Mouse (Mus musculus) midbrain, embryonic 16.5 days (tissue): Measurements from ENCODE around the gene Supt5. TPM values are rescaled to one million over a fixed set of nuclear protein-coding genes. Genes with fewer than 3 reads are reported as not detected.

Source experiments
- ATAC-seq: fragments of 200-750 bp; cut with Nextera tagmentation; 2 replicates; pipeline ENCODE4 v1.8.0; 2017; ENCODE audit warnings: moderate TSS enrichment
- H3K27ac ChIP-seq: fragments of 300-500 bp; sonication (generic); 2 replicates; pipeline ENCODE4 v1.5.1; 2014; ENCODE audit warnings: mild to moderate bottlenecking, low read length, mixed read lengths
- H3K27me3 ChIP-seq: fragments of 300-500 bp; sonication (generic); 2 replicates; pipeline ENCODE4 v1.6.1; 2014; ENCODE audit warnings: low read depth, low read length, mixed read lengths; ENCODE audit not compliant: control insufficient read depth, insufficient read depth
- H3K36me3 ChIP-seq: fragments of 300-500 bp; sonication (generic); 2 replicates; pipeline ENCODE4 v1.6.1; 2014; ENCODE audit warnings: mild to moderate bottlenecking, low read length, moderate library complexity, mixed read lengths; ENCODE audit not compliant: control insufficient read depth, insufficient read depth
- H3K4me1 ChIP-seq: fragments of 300-500 bp; sonication (generic); 2 replicates; pipeline ENCODE4 v1.6.1; 2014; ENCODE audit warnings: mild to moderate bottlenecking, low read length, mixed read lengths; ENCODE audit not compliant: control insufficient read depth, insufficient read depth
- H3K4me2 ChIP-seq: fragments of 300-500 bp; sonication (generic); 2 replicates; pipeline ENCODE4 v1.6.1; 2014; ENCODE audit warnings: mild to moderate bottlenecking, low read length, mixed read lengths
- H3K4me3 ChIP-seq: fragments of 300-500 bp; sonication (generic); 2 replicates; pipeline ENCODE4 v1.5.1; 2014; ENCODE audit warnings: low read depth, mild to moderate bottlenecking, low read length, moderate library complexity, mixed read lengths
- H3K9ac ChIP-seq: fragments of 300-500 bp; sonication (generic); 2 replicates; pipeline ENCODE4 v1.6.1; 2014; ENCODE audit warnings: low read depth, low read length, mixed read lengths
- H3K9me3 ChIP-seq: fragments of 300-500 bp; sonication (generic); replicated peaks from 2 replicates; pipeline ENCODE4 v1.6.1; 2014; ENCODE audit warnings: mild to moderate bottlenecking, low read length, mixed read lengths; ENCODE audit not compliant: control insufficient read depth, poor library complexity, severe bottlenecking
- WGBS: fragments of 180-500 bp; shearing (Covaris S2); extraction: QIAGEN DNeasy Blood & Tissue Kit; methylation state at CpG from one replicate; pipeline ENCODE4 v1.1.7; 2014; 5-methylcytosine and 5-hydroxymethylcytosine counted together
- polyA plus RNA-seq: library from polyadenylated mRNA; unstranded; fragments of >200 nt; fragmentation: Nextera tagmentation; extraction: Ambion mirVana; gene quantifications from 2 replicates; pipeline ENCODE4 v1.2.1, GENCODE M21; 2015

Gene Supt5
- polyA plus RNA-seq, 1 experiment from 2014 or later, result 111 TPM

DNA sequence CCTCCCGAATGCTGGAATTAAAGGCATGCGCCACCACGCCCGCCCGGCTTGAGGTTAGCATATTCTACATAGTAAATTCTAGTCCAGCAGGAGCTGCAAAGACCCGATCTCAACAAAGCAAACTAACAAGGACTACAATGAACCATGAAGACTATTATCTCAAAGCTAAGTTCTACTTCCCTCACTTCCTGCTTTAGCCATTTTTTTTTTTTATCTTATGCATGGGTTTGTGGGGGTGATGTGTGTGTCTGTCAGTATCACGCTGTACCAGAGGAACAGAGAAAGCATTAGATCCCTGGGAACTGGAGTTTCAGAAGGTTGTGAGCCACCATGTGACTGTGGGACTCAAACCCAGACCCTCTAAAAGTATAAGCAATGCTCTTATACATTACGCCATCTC, 13.3 kb downstream of the Supt5 start:
- Histone ChIP-seq H3K9me3 (no peaks in the 10 kb centered on the region), H3K4me3 (no peak overlapping the region), H3K4me2 (no peak overlapping the region), H3K27ac (no peak overlapping the region), H3K36me3 (peaks cover 61% of the 10 kb centered on the region), H3K27me3 (no peaks in the 10 kb centered on the region), H3K9ac (no peak overlapping the region), H3K4me1 (no peaks in the 10 kb centered on the region)
- no peak for ATAC-seq
- 97% methylated on average over 8 of the region's 8 CpGs for WGBS

GRCm38 (mm10) chr7:28321974-28322720, 16.4 kb downstream of the Supt5 start:
- Histone ChIP-seq H3K4me2 (no peak overlapping the region), H3K4me3 (no peak overlapping the region), H3K9ac (no peak overlapping the region), H3K4me1 (no peaks in the 10 kb centered on the region), H3K9me3 (no peaks in the 10 kb centered on the region), H3K27me3 (no peaks in the 10 kb centered on the region), H3K27ac (no peak overlapping the region), H3K36me3 (peaks cover 77% of the 10 kb centered on the region)
- 96% methylated on average over 15 of the region's 15 CpGs for WGBS
- no peak for ATAC-seq

DNA sequence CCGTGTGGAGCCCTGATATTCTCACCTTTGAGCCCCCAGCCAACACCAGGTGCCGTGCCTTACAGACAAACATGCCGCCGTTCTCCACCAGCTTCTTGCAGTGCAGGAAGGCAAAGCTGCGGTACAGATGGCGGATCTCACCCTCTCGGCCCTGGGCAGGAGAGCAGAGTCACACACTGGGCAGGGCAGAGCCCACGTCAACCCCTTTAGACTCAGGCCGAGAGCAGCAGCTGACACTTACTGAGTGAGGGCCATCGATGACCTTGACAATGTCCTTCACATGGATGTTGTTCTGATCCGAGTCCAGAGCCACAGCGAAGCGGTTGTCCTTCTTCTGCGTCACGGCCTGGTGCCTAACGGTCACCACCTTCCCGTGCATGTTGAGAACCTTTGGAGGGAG, 19.8 kb downstream of the Supt5 start:
- Histone ChIP-seq H3K27me3 (no peaks in the 10 kb centered on the region), H3K4me3 (no peak overlapping the region), H3K4me2 (no peak overlapping the region), H3K36me3 (peaks cover 80% of the 10 kb centered on the region), H3K9me3 (no peaks in the 10 kb centered on the region), H3K9ac (no peak overlapping the region), H3K27ac (no peak overlapping the region), H3K4me1 (no peaks in the 10 kb centered on the region)
- ATAC-seq, result no peak
- WGBS, result 95% methylated on average over 17 of the region's 17 CpGs

- Histone ChIP-seq H3K4me1 (no peaks in the 10 kb centered on the region), H3K27ac (no peak overlapping the region), H3K4me2 (no peak overlapping the region), H3K36me3 (peaks cover 73% of the 10 kb centered on the region), H3K27me3 (no peaks in the 10 kb centered on the region), H3K9me3 (no peaks in the 10 kb centered on the region), H3K9ac (no peak overlapping the region), H3K4me3 (no peak overlapping the region)
- no peak for ATAC-seq
- WGBS, result 89% methylated on average over 3 of the region's 3 CpGs
Observed at GRCm38 (mm10) chr7:28318036-28318435, 20.5 kb downstream of the Supt5 start.

- no peaks in the 10 kb centered on the region for H3K9me3 ChIP-seq
- H3K4me2 ChIP-seq, result peak within 1 kb of the TSS; percentile 94
- peaks cover 34% of the 10 kb centered on the region for H3K36me3 ChIP-seq
- peaks cover 9% of the 10 kb centered on the region for H3K4me1 ChIP-seq
- peak within 1 kb of the TSS; percentile 87 for H3K4me3 ChIP-seq
- peak; percentile 97 for ATAC-seq
- under 1% methylated on average over 35 of the region's 45 CpGs for WGBS
- H3K27me3 ChIP-seq, result no peaks in the 10 kb centered on the region
- H3K9ac ChIP-seq, result peak within 1 kb of the TSS; percentile 90
- H3K27ac ChIP-seq, result peak within 1 kb of the TSS; percentile 82
Observed at GRCm38 (mm10) chr7:28311926-28312543, 26.5 kb downstream of the Supt5 start, which contains the start of gene Timm50. TSS of gene Timm50 (minus strand) at chr7:28312072.

- 6% methylated on average over 35 of the region's 35 CpGs for whole genome bisulfite sequencing
- no peaks in the 10 kb centered on the region for H3K27me3 ChIP-seq
- H3K9me3 ChIP-seq, result no peaks in the 10 kb centered on the region
- H3K27ac ChIP-seq, result peak overlapping the region; percentile 82
- peaks cover 9% of the 10 kb centered on the region for H3K4me1 ChIP-seq
- peak overlapping the region; percentile 94 for H3K4me2 ChIP-seq
- peak overlapping the region; percentile 87 for H3K4me3 ChIP-seq
- H3K9ac ChIP-seq, result peak overlapping the region; percentile 90
- ATAC-seq, result peak; percentile 61; the same call in 1 of the 2 replicates
- peaks cover 34% of the 10 kb centered on the region for H3K36me3 ChIP-seq
Observed at GRCm38 (mm10) chr7:28311151-28311925, 27.2 kb downstream of the Supt5 start.

- H3K4me3 ChIP-seq, result no peak overlapping the region
- no peaks in the 10 kb centered on the region for H3K27me3 ChIP-seq
- WGBS, result 41% methylated on average over 9 of the region's 9 CpGs
- peaks cover 31% of the 10 kb centered on the region for H3K36me3 ChIP-seq
- no peaks in the 10 kb centered on the region for H3K9me3 ChIP-seq
- H3K27ac ChIP-seq, result no peak overlapping the region
- no peak overlapping the region for H3K9ac ChIP-seq
- ATAC-seq, result no peak
- peaks cover 9% of the 10 kb centered on the region for H3K4me1 ChIP-seq
- no peak overlapping the region for H3K4me2 ChIP-seq
Observed at GRCm38 (mm10) chr7:28309737-28310136, 28.8 kb downstream of the Supt5 start.

DNA sequence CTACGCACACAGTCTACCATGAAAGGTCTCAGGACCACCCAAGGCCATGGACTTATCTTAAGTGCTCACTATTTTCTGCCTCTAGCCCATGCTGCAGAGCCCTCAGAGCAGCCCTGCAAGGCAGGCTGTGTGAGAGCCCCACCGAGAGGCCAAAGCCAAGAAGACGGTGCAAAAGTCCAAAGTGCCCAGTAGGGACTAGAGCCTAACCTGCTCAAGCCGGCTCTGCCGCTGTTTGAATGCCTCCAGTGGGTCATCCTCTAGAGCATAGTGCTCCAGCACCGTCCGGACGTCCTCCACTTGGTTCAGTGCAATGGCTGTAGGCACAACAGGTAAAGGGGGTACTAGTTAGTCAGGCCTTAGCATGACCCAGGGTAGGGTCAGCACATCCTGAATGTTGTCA, 32.3 kb downstream of the Supt5 start:
- Histone ChIP-seq H3K9ac (no peak overlapping the region), H3K36me3 (peaks cover 31% of the 10 kb centered on the region), H3K27me3 (no peaks in the 10 kb centered on the region), H3K4me1 (peaks cover 19% of the 10 kb centered on the region), H3K4me3 (no peak overlapping the region), H3K9me3 (no peaks in the 10 kb centered on the region), H3K4me2 (no peak overlapping the region), H3K27ac (no peak overlapping the region)
- 96% methylated on average over 8 of the region's 8 CpGs for WGBS
- ATAC-seq, result no peak

DNA sequence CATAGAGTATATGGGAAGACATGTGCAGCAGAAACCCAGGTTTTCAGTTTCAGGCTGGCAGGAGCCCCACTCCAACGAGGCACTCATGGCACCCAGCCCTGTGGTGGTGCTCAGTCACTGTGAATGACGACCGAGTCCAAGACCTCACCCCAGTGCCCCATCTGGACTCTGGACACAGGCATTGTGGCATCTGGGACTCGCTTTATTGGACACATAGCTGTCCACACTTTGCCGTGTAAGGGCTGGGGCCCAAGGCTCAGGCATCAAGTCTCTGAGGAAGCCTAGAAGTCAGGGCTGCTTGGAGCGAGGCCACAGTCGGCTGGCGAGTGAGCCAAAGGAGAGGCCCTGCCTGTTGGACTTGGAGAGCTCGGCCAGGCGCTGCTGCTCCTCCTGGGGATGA, 32.9 kb downstream of the Supt5 start:
- WGBS, result 93% methylated on average over 10 of the region's 10 CpGs
- no peak overlapping the region for H3K4me3 ChIP-seq
- no peak overlapping the region for H3K4me2 ChIP-seq
- no peak overlapping the region for H3K27ac ChIP-seq
- no peak for ATAC-seq
- peaks cover 31% of the 10 kb centered on the region for H3K36me3 ChIP-seq
- H3K9me3 ChIP-seq, result no peaks in the 10 kb centered on the region
- H3K27me3 ChIP-seq, result no peaks in the 10 kb centered on the region
- H3K4me1 ChIP-seq, result peaks cover 19% of the 10 kb centered on the region
- H3K9ac ChIP-seq, result no peak overlapping the region
